Mouse (Mus musculus): ENCODE measurements around the gene Ptpn6.
"Not testable (repeated sequence)": the region's sequence is repeated elsewhere in the genome, so short reads cannot be mapped to it uniquely, and the experiment has no call there.

Gene Ptpn6

GRCm38 (mm10) chr6:124694166-124694955 lies 44.2 kb downstream of the Ptpn6 start:
- peak; percentile 82 for DNase-seq

DNA sequence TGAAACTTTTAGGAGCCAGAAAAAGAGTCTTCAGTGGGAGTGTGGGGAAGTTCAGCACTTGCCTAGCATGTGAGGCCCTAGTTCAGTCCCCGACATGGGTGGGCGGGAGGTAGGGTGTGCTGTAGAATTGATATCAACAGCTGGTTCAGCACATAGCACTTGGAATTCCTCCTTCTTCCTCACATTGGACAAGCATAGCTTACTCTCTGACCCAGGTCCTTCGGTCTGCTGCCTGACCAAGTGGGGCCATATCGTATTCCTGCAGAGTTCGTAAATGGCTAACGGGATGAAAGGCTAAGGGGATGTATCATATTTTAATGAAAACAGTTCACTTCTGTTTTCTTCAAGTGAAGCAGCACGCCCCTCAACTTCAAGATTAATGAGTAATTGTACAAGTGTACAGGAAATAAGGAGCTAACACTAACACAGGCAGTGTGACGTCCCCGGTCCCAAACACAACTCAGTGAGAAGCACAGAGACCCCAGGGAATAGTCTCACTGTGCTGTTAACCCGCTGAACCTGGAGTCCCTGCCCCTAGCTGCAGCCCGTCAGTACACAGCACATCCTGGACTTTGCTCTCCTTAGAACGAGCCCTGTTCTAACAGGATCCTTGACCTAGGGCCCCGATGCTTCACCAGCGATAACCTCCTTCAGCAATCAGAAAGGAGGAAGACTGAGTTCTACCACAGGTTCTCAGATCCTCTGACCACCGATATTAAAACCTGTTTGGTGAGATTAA lies 45.1 kb downstream of the Ptpn6 start:
- no peak for DNase-seq

GRCm38 (mm10) chr6:124690517-124690916 lies 48.0 kb downstream of the Ptpn6 start:
- no peak for DNase-seq

DNA sequence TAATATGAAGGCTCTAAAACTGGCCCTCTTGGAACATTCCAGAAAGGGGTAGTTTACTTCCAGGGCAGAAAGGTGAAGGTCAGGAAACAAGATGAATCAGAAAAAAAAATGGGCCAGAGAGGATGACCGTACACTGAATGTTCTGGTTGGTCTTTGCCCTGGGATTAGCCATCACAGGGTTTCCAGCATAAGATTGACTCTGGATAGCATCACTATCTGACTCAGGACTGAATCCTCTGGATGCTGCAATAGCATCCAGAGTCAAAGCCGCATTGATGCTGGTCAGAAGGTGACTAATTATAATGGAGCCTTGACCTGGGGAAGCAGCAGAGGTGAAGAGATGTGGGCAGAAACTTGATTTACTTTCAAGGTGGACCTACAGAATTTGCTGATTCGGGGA lies 49.5 kb downstream of the Ptpn6 start:
- no peak for DNase-seq

DNA sequence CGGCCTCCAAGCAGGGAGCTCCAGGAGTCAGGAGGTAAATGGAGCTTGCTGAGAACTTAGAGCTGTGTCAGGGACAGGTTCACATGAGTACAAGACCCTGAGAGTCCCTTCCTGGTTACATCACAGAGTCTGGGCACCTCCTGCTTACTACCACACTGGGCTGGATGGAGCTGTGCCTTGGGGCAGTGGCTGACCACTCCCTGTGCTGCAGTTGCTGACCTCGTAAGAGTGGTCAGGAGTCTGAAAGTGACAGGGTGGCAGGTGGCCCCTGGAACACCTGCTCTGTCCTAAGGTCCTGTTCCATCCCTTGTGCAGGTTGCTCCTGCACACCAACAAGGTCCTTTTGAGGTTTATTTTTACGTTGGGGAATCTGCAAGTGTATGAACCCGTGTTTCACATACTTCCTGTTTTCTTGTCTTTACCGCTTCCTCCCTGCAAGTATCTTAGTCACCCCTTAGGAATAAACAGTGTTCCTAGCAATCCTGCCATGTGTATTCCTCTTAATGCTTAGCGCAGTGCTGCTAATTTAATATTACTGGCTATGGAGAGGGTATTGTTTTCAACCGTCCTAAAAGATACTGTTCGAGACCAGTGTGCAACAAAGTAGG lies 50.3 kb downstream of the Ptpn6 start:
- DNase-seq: no peak

DNA sequence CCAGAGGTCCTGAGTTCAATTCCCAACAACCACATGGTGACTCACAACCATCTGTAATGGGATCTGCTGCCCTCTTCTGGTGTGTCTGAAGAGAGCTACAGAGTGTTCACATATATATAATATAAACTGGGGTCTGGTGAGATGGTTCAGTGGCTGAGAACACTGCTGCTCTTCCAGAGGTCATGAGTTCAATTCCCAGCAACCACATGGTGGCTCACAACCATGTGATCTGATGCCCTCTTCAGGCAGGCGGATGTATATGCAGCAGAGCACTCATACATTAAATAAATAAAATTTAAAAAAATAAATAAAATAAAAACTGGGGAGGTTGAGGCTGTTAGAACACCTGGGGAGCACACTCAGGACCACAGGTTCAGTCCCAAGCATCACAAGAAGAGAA lies 51.9 kb downstream of the Ptpn6 start:
- DNase-seq: not testable (repeated sequence)

GRCm38 (mm10) chr6:124685606-124686386 lies 52.7 kb downstream of the Ptpn6 start:
- DNase-seq: no peak

DNA sequence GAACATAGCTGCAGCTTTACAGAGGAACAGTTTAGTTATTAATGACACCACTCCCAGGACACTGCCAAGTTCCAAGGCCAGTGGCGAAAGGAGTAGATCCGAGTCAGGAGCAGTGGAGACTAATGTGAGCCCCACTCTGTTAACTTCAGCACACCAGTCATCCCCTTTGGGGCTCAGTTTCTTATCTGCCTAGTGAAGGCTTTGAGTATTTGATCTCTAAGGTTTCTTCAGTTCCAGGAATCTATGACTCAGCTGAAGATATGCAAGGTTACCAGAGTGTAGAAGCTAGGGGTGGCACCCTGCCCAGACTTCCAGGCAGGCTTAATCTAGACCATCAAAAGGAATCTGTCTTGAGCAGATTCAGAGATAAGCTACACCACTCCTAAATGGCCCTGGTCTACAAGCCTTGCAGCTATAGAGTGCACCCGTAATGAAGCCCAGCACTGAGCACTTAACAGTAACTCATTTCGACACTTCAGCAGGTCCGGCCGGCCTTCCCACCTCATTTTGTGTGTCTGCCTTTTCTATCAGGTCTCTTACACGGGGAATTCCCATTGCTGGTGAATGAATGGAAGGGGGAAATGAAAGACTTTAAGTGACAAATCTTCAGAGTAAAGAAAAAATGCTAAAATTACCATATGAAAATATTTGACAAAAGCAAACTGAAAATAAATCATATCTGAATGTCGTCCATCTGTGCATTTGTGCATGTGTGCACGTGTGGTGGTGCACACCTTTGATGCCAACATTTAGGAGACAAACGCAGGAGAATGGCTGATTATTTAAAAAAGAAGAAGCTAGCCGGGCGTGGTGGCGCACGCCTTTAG lies 54.7 kb downstream of the Ptpn6 start:
- DNase-seq: peak; percentile 69

DNA sequence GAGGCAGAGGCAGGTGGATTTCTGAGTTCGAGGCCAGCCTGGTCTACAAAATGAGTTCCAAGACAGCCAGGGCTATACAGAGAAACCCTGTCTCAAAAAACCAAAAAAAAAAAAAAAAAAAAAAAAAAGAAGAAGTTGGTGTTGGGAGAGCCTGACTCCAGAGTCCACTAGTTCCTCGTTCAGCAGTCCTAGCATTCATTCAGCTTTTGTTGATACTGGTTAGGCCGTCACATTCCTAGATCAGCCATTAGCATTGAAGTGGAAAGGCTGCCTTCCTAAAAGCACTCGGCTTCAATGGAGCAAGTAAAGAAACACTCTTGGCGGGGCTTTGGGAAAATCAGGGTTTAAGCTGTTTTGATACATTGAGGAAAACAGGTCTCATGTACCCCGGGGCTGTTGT lies 56.2 kb downstream of the Ptpn6 start:
- not testable (repeated sequence) for DNase-seq

DNA sequence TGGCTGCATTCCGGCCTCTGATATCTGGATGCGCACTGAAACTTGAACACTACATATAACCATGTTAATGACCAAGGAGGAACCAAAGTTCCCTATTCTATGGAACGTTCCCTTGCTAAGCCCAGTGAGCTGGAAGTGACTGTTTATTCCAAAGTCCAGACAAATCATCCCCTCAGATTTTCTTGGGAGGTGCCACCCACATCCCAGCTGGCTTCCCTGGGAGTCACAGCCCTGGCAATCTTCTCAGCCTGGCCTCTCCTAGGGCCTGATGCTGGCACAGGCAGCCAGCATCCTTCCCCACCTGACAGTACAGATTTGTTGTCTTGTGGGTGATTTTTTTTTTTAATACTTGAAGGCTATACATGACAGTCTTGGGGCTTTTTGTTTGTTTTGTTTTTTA lies 59.0 kb downstream of the Ptpn6 start:
- no peak for DNase-seq

GRCm38 (mm10) chr6:124678769-124679168 lies 59.7 kb downstream of the Ptpn6 start:
- no peak for DNase-seq

- no peak for DNase-seq
Measured at GRCm38 (mm10) chr6:124676171-124676570, 62.3 kb downstream of the Ptpn6 start.

DNA sequence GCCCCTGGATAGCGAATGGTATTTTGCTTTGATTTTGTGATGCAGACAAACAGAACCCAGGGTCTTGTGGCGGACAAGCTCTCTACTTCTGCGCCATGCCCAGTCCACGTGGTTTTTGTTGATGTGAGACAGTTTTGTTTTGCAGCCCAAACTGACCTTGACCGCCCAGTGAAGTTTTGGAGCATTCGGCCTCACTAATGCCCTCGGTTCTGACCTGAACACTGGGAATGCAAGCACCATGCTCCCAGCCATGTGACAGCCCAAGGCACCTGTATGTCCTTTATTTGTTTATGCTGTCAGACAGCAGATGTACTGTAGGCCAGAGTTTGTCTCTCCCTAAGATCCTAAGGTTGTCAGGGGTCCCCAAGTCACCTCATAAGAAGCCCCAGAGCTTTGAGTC lies 63.9 kb downstream of the Ptpn6 start:
- DNase-seq: no peak

DNA sequence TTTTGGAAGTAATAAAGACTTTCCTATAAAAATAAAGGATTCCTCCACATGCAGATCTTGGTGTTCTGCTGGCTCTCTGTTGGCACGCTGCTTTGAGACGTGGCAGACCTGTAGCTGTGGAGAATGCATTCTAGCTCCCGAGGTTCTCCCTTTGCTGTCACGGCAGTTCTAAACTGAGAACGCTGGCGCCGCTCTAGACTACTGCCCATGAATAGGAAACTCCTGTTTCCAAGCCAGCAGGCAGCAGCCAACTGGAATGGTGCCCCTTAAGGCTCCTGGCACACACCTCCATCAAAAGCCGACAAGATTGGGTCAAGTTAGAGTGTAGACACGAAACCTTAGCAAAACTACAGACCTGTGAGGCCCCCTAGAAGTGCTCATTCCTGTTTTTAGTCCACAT lies 64.9 kb downstream of the Ptpn6 start:
- no peak for DNase-seq

DNA sequence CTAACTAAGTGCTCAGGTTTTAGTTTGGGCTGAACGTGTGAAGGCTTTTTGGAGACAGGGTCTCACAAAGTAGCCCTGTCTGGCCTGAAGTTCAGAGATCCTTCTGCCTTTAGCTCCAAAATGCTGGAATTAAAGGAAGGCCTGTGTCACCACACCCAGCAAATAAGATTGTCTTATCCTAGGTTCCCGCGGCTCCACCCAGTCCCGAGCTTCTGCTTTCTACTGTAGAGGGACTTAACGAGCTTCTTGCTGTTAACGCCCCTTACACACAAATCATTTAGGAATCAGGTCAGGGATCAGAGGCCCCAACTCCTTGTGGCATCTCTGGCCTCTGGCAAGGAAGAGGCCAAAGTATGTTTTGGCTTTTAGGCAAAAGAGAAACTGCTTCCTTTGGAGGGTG lies 66.4 kb downstream of the Ptpn6 start:
- no peak for DNase-seq
